Mouse (Mus musculus) olfactory bulb, adult 2 months (tissue): ENCODE measurements around the gene Jmjd1c. TPM values are rescaled to one million over a fixed set of nuclear protein-coding genes. Genes with fewer than 3 reads are reported as not detected.
"Not testable (repeated sequence)": the region's sequence is repeated elsewhere in the genome, so short reads cannot be mapped to it uniquely, and the experiment has no call there.

Experiments used
- H3K27ac ChIP-seq: fragments of 200-500 bp; 2 replicates; pipeline ENCODE4 v1.5.1; 2012; ENCODE audit warnings: low read depth, low read length; ENCODE audit not compliant: insufficient read depth
- H3K4me1 ChIP-seq: fragments of 200-500 bp; 2 replicates; pipeline ENCODE4 v1.6.1; 2012; ENCODE audit warnings: low read length; ENCODE audit not compliant: control insufficient read depth, insufficient read depth
- H3K4me3 ChIP-seq: fragments of 200-500 bp; 2 replicates; pipeline ENCODE4 v1.5.1; 2012; ENCODE audit warnings: mild to moderate bottlenecking, low read depth, low read length, moderate library complexity; ENCODE audit not compliant: insufficient read depth
- CTCF ChIP-seq: fragments of 200-500 bp; IDR thresholded peaks from 2 replicates; pipeline ENCODE4 v1.5.1; 2012; ENCODE audit warnings: low read depth, mild to moderate bottlenecking, low read length, moderate library complexity; ENCODE audit not compliant: insufficient read depth
- POLR2A ChIP-seq: fragments of 200-500 bp; IDR thresholded peaks from 2 replicates; pipeline ENCODE4 v1.6.1; 2012; ENCODE audit warnings: mild to moderate bottlenecking, low read depth, low read length, moderate library complexity; ENCODE audit not compliant: insufficient read depth
- WGBS: fragments of 180-500 bp; shearing (Covaris S2); methylation state at CpG from one replicate; pipeline ENCODE4 v1.1.7; 2018; 5-methylcytosine and 5-hydroxymethylcytosine counted together
- polyA plus RNA-seq: library from polyadenylated mRNA; stranded (reverse); fragments of >200 nt; gene quantifications from 2 replicates; pipeline ENCODE4 v1.2.4, GENCODE M21; 2012; ENCODE audit warnings: low replicate concordance; ENCODE audit not compliant: missing spikeins, insufficient read depth, insufficient read length

The Jmjd1c gene
- polyA plus RNA-seq, 1 experiment: 77.0 TPM

- Histone ChIP-seq H3K4me1 (peaks cover 44% of the 10 kb centered on the region), H3K4me3 (no peak overlapping the region), H3K27ac (no peak overlapping the region)
- WGBS: 62% methylated on average over 6 of the region's 6 CpGs
- TF ChIP-seq POLR2A (no peak), CTCF (no peak)
Observed at GRCm38 (mm10) chr10:67106400-67106799, 10.5 kb downstream of the Jmjd1c start.

GRCm38 (mm10) chr10:67107017-67107761 is 11.3 kb downstream of the Jmjd1c start:
- TF ChIP-seq CTCF (no peak), POLR2A (no peak)
- 59% methylated on average over 9 of the region's 9 CpGs for WGBS
- no peak overlapping the region for H3K4me3 ChIP-seq
- peaks cover 42% of the 10 kb centered on the region for H3K4me1 ChIP-seq
- H3K27ac ChIP-seq: no peak overlapping the region

GRCm38 (mm10) chr10:67108096-67108495 is 12.2 kb downstream of the Jmjd1c start:
- WGBS: 53% methylated on average over 9 of the region's 9 CpGs
- H3K27ac ChIP-seq: no peak overlapping the region
- no peak for TF ChIP-seq POLR2A
- no peak for TF ChIP-seq CTCF
- H3K4me1 ChIP-seq: peaks cover 37% of the 10 kb centered on the region
- H3K4me3 ChIP-seq: no peak overlapping the region

- 89% methylated on average over 5 of the region's 5 CpGs for whole genome bisulfite sequencing
- Histone ChIP-seq H3K27ac (no peak overlapping the region), H3K4me3 (no peak overlapping the region), H3K4me1 (peaks cover 28% of the 10 kb centered on the region)
- TF ChIP-seq POLR2A (no peak), CTCF (no peak)
Observed at GRCm38 (mm10) chr10:67109635-67110034, 13.7 kb downstream of the Jmjd1c start.

GRCm38 (mm10) chr10:67111044-67111798 is 15.3 kb downstream of the Jmjd1c start:
- 65% methylated on average over 14 of the region's 14 CpGs for WGBS
- Histone ChIP-seq H3K27ac (no peak overlapping the region), H3K4me1 (peaks cover 24% of the 10 kb centered on the region), H3K4me3 (no peak overlapping the region)
- no peak for TF ChIP-seq CTCF
- TF ChIP-seq POLR2A: no peak

GRCm38 (mm10) chr10:67111799-67112177 is 15.9 kb downstream of the Jmjd1c start:
- WGBS: 85% methylated on average over 5 of the region's 5 CpGs
- no peak for TF ChIP-seq CTCF
- no peak for TF ChIP-seq POLR2A
- H3K4me1 ChIP-seq: peaks cover 22% of the 10 kb centered on the region
- no peak overlapping the region for H3K27ac ChIP-seq
- H3K4me3 ChIP-seq: no peak overlapping the region

- H3K27ac ChIP-seq, H3K4me3 ChIP-seq: not testable (repeated sequence)
- peaks cover 18% of the 10 kb centered on the region for H3K4me1 ChIP-seq
- WGBS: 80% methylated on average over 5 of the region's 5 CpGs
Observed at GRCm38 (mm10) chr10:67112967-67113366, 17.0 kb downstream of the Jmjd1c start.

- peaks cover 17% of the 10 kb centered on the region for H3K4me1 ChIP-seq
- WGBS: 75% methylated on average over 11 of the region's 11 CpGs
- no peak overlapping the region for H3K27ac ChIP-seq
- no peak for TF ChIP-seq POLR2A
- no peak for TF ChIP-seq CTCF
- no peak overlapping the region for H3K4me3 ChIP-seq
Observed at GRCm38 (mm10) chr10:67113833-67114232, 17.9 kb downstream of the Jmjd1c start.

- Histone ChIP-seq H3K4me1 (peaks cover 17% of the 10 kb centered on the region), H3K4me3 (no peak overlapping the region), H3K27ac (no peak overlapping the region)
- TF ChIP-seq CTCF (no peak), POLR2A (no peak)
- 15% methylated on average over 6 of the region's 6 CpGs for WGBS
Observed at GRCm38 (mm10) chr10:67115115-67115514, 19.2 kb downstream of the Jmjd1c start.
